Mouse (Mus musculus) lung, postnatal 0 days (tissue): ENCODE results near the gene Coa6. TPM values are rescaled to one million over a fixed set of nuclear protein-coding genes. Genes with fewer than 3 reads are reported as not detected.
A peak's percentile ranks its signal among the peaks of the same experiment; 100 is the strongest.

ENCODE experiments used
- ATAC-seq: fragments of 200-750 bp; cut with Nextera tagmentation; 2 replicates; pipeline ENCODE4 v1.8.0; 2017; ENCODE audit warnings: moderate library complexity
- DNase-seq: peaks from one replicate; pipeline ENCODE4 v3.0.0-alpha.2; 2016; ENCODE audit warnings: low spot score
- H3K27ac ChIP-seq: fragments of 300-500 bp; sonication (generic); 2 replicates; pipeline ENCODE4 v1.5.1; 2014; ENCODE audit warnings: antibody characterized with exemption, mild to moderate bottlenecking, low read length, mixed read lengths
- H3K27me3 ChIP-seq: fragments of 300-500 bp; sonication (generic); replicated peaks from 2 replicates; pipeline ENCODE4 v1.6.1; 2014; ENCODE audit warnings: low read length, mixed read lengths; ENCODE audit not compliant: insufficient read depth
- H3K36me3 ChIP-seq: fragments of 300-500 bp; sonication (generic); 2 replicates; pipeline ENCODE4 v1.6.1; 2014; ENCODE audit warnings: low read length, mixed read lengths; ENCODE audit not compliant: insufficient read depth
- H3K4me1 ChIP-seq: fragments of 300-500 bp; sonication (generic); 2 replicates; pipeline ENCODE4 v1.6.1; 2014; ENCODE audit warnings: antibody characterized with exemption, low read depth, low read length, mixed read lengths; ENCODE audit not compliant: insufficient read depth
- H3K4me2 ChIP-seq: fragments of 300-500 bp; sonication (generic); replicated peaks from 2 replicates; pipeline ENCODE4 v1.6.1; 2014; ENCODE audit warnings: low read depth, mild to moderate bottlenecking, low read length, moderate library complexity, mixed read lengths
- H3K4me3 ChIP-seq: fragments of 300-500 bp; sonication (generic); 2 replicates; pipeline ENCODE4 v1.5.1; 2014; ENCODE audit warnings: low read depth, low read length
- H3K9ac ChIP-seq: fragments of 300-500 bp; sonication (generic); replicated peaks from 2 replicates; pipeline ENCODE4 v1.6.1; 2014; ENCODE audit warnings: low read depth, mild to moderate bottlenecking
- H3K9me3 ChIP-seq: fragments of 300-500 bp; sonication (generic); 2 replicates; pipeline ENCODE4 v1.6.1; 2016; ENCODE audit warnings: low read length, mixed read lengths
- CTCF ChIP-seq: IDR thresholded peaks from 2 replicates; pipeline ENCODE4 v1.5.1; 2016; ENCODE audit warnings: antibody characterized with exemption, mild to moderate bottlenecking
- EP300 ChIP-seq: IDR thresholded peaks from 2 replicates; pipeline ENCODE4 v1.6.1; 2016; ENCODE audit warnings: antibody characterized with exemption, mild to moderate bottlenecking, control low read depth
- WGBS: fragments of 180-500 bp; shearing (Covaris S2); extraction: QIAGEN DNeasy Blood & Tissue Kit; methylation state at CpG from one replicate; pipeline ENCODE4 v1.1.7; 2014; 5-methylcytosine and 5-hydroxymethylcytosine counted together
- polyA plus RNA-seq: library from polyadenylated mRNA; unstranded; fragments of >200 nt; fragmentation: Nextera tagmentation; extraction: Ambion mirVana; gene quantifications from 2 replicates; pipeline ENCODE4 v1.2.1, GENCODE M21; 2015

Gene Coa6
- 53.4 and 53.5 TPM in 2 replicates for polyA plus RNA-seq

DNA sequence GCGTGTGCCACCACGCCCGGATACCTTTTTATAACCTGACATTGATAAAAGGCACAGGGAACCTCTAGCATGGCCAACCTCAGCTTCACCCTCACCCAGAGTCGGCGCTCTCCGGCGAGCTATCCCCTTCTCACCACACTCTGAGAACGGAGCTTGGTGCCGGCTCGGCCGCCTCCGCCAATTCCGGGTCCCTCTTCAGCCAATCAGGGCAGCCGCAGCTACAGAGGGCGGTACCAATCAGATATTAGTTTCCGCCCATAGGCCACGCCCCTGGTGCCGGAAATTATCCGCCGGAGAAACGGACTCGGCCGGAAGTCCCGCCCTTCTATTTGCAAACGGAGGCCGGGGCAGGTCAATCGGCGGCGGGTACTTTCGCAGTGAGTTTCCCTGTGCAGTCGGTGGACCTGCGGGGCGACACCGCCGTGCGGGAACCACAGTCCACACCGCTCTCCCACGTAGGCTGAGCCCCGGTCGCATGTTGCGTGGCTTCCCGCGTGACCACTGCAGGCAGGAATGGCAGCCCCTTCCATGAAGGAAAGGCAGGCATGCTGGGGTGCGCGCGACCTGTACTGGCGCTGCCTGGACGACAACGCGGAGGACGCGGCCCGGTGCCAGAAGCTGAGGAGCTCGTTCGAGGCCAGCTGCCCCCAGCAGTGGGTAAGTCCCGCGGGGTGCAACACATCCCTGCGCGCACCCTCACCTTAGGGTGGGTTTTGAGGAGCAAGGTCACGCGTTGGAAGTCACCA, at the start of gene Coa6:
Gene Coa6, plus strand, starts transcription at position 342 of the 746 bp plus-strand sequence.
- peaks cover 14% of the 10 kb centered on the region; the same call in 1 of the 2 replicates for H3K36me3 ChIP-seq
- DNase-seq (peak; percentile 98), ATAC-seq (peak; percentile 99)
- peak within 1 kb of the TSS; percentile 67 for H3K4me3 ChIP-seq
- H3K9ac ChIP-seq = peak within 1 kb of the TSS; percentile 63
- peak within 1 kb of the TSS; percentile 65 for H3K27ac ChIP-seq
- no peaks in the 10 kb centered on the region for H3K27me3 ChIP-seq
- TF ChIP-seq EP300 (no peak; the same call in 1 of the 2 replicates), CTCF (no peak)
- under 1% methylated on average over 60 of the region's 61 CpGs for WGBS
- H3K4me2 ChIP-seq = peak within 1 kb of the TSS; percentile 76
- H3K4me1 ChIP-seq = peaks cover 6% of the 10 kb centered on the region; the same call in 1 of the 2 replicates
- H3K9me3 ChIP-seq = no peaks in the 10 kb centered on the region

DNA sequence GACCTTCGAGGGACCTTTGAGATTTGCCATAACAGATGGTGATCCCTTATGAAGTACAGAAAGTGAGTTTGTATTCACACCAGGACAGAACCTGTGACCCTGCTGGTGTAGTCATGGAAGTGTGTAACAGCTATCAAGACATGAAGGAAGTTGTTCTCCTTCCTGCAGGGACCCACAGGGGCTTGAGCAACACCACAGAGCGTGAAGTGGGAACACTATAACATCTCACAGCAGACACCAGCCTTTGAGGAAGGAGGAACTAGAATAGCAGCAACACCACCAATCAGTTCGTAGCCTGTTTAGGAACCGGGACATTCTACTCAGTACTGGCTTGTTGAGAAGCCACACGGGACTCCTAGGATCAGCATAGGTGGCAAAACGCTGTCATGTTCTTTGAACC, 42.7 kb upstream of the Coa6 start:
- ATAC-seq (no peak), DNase-seq (no peak)
- Histone ChIP-seq H3K36me3 (no peaks in the 10 kb centered on the region), H3K9me3 (no peaks in the 10 kb centered on the region), H3K4me3 (no peak overlapping the region), H3K27ac (no peak overlapping the region), H3K4me2 (no peak overlapping the region), H3K4me1 (no peaks in the 10 kb centered on the region), H3K27me3 (no peaks in the 10 kb centered on the region), H3K9ac (no peak overlapping the region)
- TF ChIP-seq EP300 = no peak
- no peak for TF ChIP-seq CTCF
- WGBS = 71% methylated on average over 6 of the region's 6 CpGs

DNA sequence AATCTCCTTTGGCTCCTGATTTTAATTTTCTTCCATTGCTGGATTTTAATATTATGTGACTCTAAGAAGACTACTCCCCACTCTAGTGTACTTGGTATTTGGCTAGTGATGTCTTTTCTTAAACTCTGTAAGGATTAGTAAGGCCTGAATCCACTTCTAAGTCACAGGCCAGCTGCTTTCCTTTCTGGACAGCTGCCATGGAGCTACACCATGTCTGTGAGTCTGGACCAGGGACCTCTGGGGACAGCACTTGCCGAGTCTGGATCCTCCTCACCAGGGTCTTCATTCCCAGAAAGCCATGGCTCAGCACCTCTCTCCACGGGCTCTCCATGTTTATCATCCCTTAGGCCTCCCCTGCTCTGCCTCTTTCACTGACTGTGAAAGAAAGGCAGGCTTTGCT, 42.2 kb upstream of the Coa6 start:
- H3K4me2 ChIP-seq = no peak overlapping the region
- 34% methylated on average over 2 of the region's 2 CpGs for WGBS
- no peak for DNase-seq
- no peak for TF ChIP-seq CTCF
- no peak for TF ChIP-seq EP300
- H3K36me3 ChIP-seq = no peaks in the 10 kb centered on the region
- H3K9me3 ChIP-seq = no peaks in the 10 kb centered on the region
- H3K27me3 ChIP-seq = no peaks in the 10 kb centered on the region
- H3K27ac ChIP-seq = no peak overlapping the region
- no peak overlapping the region for H3K9ac ChIP-seq
- no peak overlapping the region for H3K4me3 ChIP-seq
- no peaks in the 10 kb centered on the region for H3K4me1 ChIP-seq
- ATAC-seq = no peak

DNA sequence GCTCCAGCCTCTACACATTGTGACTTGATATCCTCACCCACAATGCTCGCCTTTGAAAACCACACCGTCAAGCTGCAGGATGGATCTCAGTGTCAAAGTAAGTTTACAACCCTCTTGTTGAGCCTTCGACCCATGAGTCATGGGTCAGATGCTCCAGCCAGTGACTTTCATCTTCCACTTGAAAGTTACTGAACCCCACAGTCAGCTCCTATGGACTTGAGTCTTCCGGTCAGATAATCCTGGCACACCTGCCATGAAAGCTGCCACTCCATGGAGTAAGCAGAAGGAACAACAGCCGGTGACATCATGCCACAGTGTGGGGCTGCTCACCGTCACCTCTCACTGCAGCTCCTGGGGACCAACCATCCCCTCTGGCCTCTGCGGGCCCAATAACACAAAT, 41.0 kb upstream of the Coa6 start:
- H3K36me3 ChIP-seq = no peaks in the 10 kb centered on the region
- H3K4me2 ChIP-seq = no peak overlapping the region
- ATAC-seq = no peak
- H3K9ac ChIP-seq = no peak overlapping the region
- no peak overlapping the region for H3K27ac ChIP-seq
- H3K4me1 ChIP-seq = no peaks in the 10 kb centered on the region
- WGBS = 66% methylated on average over 7 of the region's 7 CpGs
- no peak overlapping the region for H3K4me3 ChIP-seq
- DNase-seq = no peak
- H3K27me3 ChIP-seq = no peaks in the 10 kb centered on the region
- TF ChIP-seq CTCF = no peak
- TF ChIP-seq EP300 = no peak
- H3K9me3 ChIP-seq = no peaks in the 10 kb centered on the region

DNA sequence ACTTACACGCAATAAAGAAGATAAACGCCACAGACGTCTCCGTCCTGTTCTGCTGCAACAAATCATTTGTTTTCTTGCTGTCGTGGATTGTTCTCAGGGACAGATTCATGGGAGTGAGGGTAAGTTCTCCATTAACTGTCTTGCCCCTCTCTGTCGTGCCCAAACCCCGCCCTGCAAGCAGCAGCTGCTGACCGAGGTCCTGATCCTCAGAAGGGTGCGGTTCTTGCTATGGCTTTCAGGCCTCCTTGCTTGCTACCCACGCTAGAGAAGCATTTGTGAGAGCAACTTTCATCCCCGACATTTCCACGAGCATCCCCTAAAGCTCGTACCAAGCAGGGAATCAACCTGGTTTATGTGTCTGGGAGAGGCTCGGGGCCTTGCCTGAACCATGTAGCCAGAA, 40.1 kb upstream of the Coa6 start:
- H3K27ac ChIP-seq = no peak overlapping the region
- H3K4me1 ChIP-seq = no peaks in the 10 kb centered on the region
- TF ChIP-seq CTCF (no peak), EP300 (no peak)
- WGBS = 35% methylated on average over 14 of the region's 14 CpGs
- DNase-seq = peak; percentile 11
- no peak overlapping the region for H3K9ac ChIP-seq
- ATAC-seq = no peak
- H3K27me3 ChIP-seq = no peaks in the 10 kb centered on the region
- H3K36me3 ChIP-seq = no peaks in the 10 kb centered on the region
- H3K4me2 ChIP-seq = no peak overlapping the region
- H3K9me3 ChIP-seq = no peaks in the 10 kb centered on the region
- no peak overlapping the region for H3K4me3 ChIP-seq

DNA sequence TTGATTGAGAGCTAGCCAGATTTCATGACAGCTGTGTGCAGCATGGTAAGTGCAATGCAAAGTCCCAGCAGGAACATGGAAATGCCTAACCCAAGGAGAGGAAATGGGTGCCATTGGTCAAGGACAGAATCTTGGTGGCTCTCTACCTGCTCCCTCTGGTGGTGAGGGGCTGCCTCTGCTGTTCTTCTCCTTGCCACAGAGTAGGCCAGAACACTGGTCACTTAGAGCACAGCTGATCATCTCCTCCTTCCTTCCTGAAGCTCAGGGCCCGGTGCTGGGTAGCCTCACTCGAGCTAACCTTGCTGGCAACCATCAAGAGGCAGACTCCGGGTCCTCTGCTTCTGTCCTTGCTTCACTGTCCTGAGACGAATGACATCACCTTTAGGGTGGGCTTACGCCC, 39.6 kb upstream of the Coa6 start:
- H3K9ac ChIP-seq = no peak overlapping the region
- H3K36me3 ChIP-seq = no peaks in the 10 kb centered on the region
- H3K9me3 ChIP-seq = no peaks in the 10 kb centered on the region
- ATAC-seq (no peak), DNase-seq (peak; percentile 22)
- WGBS = 54% methylated on average over 5 of the region's 5 CpGs
- H3K27ac ChIP-seq = no peak overlapping the region
- no peaks in the 10 kb centered on the region for H3K4me1 ChIP-seq
- no peaks in the 10 kb centered on the region for H3K27me3 ChIP-seq
- no peak overlapping the region for H3K4me2 ChIP-seq
- H3K4me3 ChIP-seq = no peak overlapping the region
- TF ChIP-seq CTCF (peak; percentile 71), EP300 (no peak)
